Comparison of ENCODE assay signal across 17 mouse cellular contexts in the genomic region with DNA sequence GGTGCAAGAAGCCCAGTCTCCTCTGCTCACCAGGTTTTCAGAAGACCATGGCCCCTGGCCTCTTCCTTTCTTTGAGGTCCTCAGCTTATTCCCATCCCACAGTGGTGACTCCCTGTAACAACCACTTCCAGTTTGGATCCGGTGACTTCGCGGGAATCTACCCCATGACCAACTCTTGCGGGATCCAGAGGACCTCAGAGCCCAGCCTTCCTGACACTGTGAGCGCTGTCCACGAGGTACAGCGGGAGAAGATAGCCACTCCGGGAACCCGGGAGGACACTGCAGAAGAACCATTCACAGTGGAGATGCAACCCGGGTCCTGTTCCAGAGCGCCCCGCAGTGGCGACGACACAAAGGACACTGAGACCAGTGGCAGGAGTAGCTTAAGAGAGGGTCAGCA. TPM values are rescaled to one million over a fixed set of nuclear protein-coding genes. Genes with fewer than 3 reads are reported as not detected.
"Had no signal": no experiment of that assay in that cellular context is flagged by ENCODE, and none has a peak within 500 bp of the region (broad histone marks: within the 10 kb centered on the region; RNA-seq: fewer than 3 reads in every experiment).

No protein-coding gene starts in this region.

RNA-seq across cellular contexts. Expression of gene B020031M17Rik, which starts 17.6 kb away (rescaled TPM):
- total RNA-seq: layer of hippocampus, adult 18-20 months; layer of hippocampus, postnatal 36 days; left cerebral cortex, adult 8-10 months; left cerebral cortex, postnatal 25 days had no signal
- polyA plus RNA-seq: intestine, embryonic 16.5 days; kidney, adult 2 months; kidney, embryonic 16.5 days; limb, embryonic 11.5 days; limb, embryonic 15.5 days; liver, embryonic 12.5 days; liver, embryonic 16.5 days; lung, embryonic 14.5 days; midbrain, embryonic 12.5 days; stomach, embryonic 14.5 days; testis, adult 2 months; thymus, adult 2 months; urinary bladder, adult 2 months had no signal

RNA-seq across cellular contexts. Expression of gene Gm21761, which starts 39.1 kb away (rescaled TPM):
- total RNA-seq: layer of hippocampus, adult 18-20 months; layer of hippocampus, postnatal 36 days; left cerebral cortex, adult 8-10 months; left cerebral cortex, postnatal 25 days had no signal
- polyA plus RNA-seq: intestine, embryonic 16.5 days; kidney, adult 2 months; kidney, embryonic 16.5 days; limb, embryonic 11.5 days; limb, embryonic 15.5 days; liver, embryonic 12.5 days; liver, embryonic 16.5 days; lung, embryonic 14.5 days; midbrain, embryonic 12.5 days; stomach, embryonic 14.5 days; testis, adult 2 months; thymus, adult 2 months; urinary bladder, adult 2 months had no signal

RNA-seq across cellular contexts. Expression of gene Gm36079, which starts 58.6 kb away (rescaled TPM):
- total RNA-seq: layer of hippocampus, adult 18-20 months; layer of hippocampus, postnatal 36 days; left cerebral cortex, adult 8-10 months; left cerebral cortex, postnatal 25 days had no signal
- polyA plus RNA-seq: intestine, embryonic 16.5 days; kidney, adult 2 months; kidney, embryonic 16.5 days; limb, embryonic 11.5 days; limb, embryonic 15.5 days; liver, embryonic 12.5 days; lung, embryonic 14.5 days; midbrain, embryonic 12.5 days; stomach, embryonic 14.5 days; testis, adult 2 months; thymus, adult 2 months; urinary bladder, adult 2 months had no signal
